Mouse (Mus musculus) neural tube, embryonic 15.5 days (tissue): Measurements from ENCODE around the gene Kif26a. TPM values are rescaled to one million over a fixed set of nuclear protein-coding genes. Genes with fewer than 3 reads are reported as not detected.
A peak's percentile ranks its signal among the peaks of the same experiment; 100 is the strongest.

Source experiments
- ATAC-seq: fragments of 200-750 bp; cut with Nextera tagmentation; 2 replicates; pipeline ENCODE4 v1.8.0; 2017; ENCODE audit warnings: mild to moderate bottlenecking, moderate TSS enrichment, moderate library complexity; ENCODE audit not compliant: low FRiP score
- H3K27ac ChIP-seq: fragments of 300-500 bp; sonication (generic); replicated peaks from 2 replicates; pipeline ENCODE4 v1.5.1; 2015; ENCODE audit warnings: mild to moderate bottlenecking, inconsistent platforms
- H3K27me3 ChIP-seq: fragments of 300-500 bp; sonication (generic); replicated peaks from 2 replicates; pipeline ENCODE4 v1.6.1; 2015; ENCODE audit warnings: inconsistent platforms
- H3K36me3 ChIP-seq: fragments of 300-500 bp; sonication (generic); 2 replicates; pipeline ENCODE4 v1.6.1; 2015; ENCODE audit warnings: inconsistent platforms
- H3K4me1 ChIP-seq: fragments of 300-500 bp; sonication (generic); 2 replicates; pipeline ENCODE4 v1.6.1; 2015; ENCODE audit warnings: inconsistent platforms
- H3K4me2 ChIP-seq: fragments of 300-500 bp; sonication (generic); 2 replicates; pipeline ENCODE4 v1.6.1; 2015; ENCODE audit warnings: inconsistent platforms, mild to moderate bottlenecking, moderate library complexity
- H3K4me3 ChIP-seq: fragments of 300-500 bp; sonication (generic); replicated peaks from 2 replicates; pipeline ENCODE4 v1.5.1; 2015; ENCODE audit warnings: mild to moderate bottlenecking, inconsistent platforms
- H3K9ac ChIP-seq: fragments of 300-500 bp; sonication (generic); replicated peaks from 2 replicates; pipeline ENCODE4 v1.6.1; 2015; ENCODE audit warnings: mild to moderate bottlenecking, inconsistent platforms
- H3K9me3 ChIP-seq: fragments of 300-500 bp; sonication (generic); replicated peaks from 2 replicates; pipeline ENCODE4 v1.6.1; 2016; ENCODE audit warnings: inconsistent platforms
- WGBS: fragments of 180-500 bp; shearing (Covaris S2); methylation state at CpG from one replicate; pipeline ENCODE4 v1.1.7; 2015; ENCODE audit warnings: mixed read lengths; 5-methylcytosine and 5-hydroxymethylcytosine counted together
- microRNA counts: library from miRNA; unstranded; fragments of <30 nt; microRNA quantifications from one replicate; lab custom pipeline; 2016
- microRNA-seq: library from miRNA; unstranded; fragments of <30 nt; microRNA quantifications from one replicate; pipeline ENCODE4, GENCODE M21; 2017
- polyA plus RNA-seq: library from polyadenylated mRNA; unstranded; fragments of >200 nt; fragmentation: Nextera tagmentation; extraction: Ambion mirVana; gene quantifications from 2 replicates; pipeline ENCODE4 v1.2.1, GENCODE M21; 2015

The Kif26a gene
- polyA plus RNA-seq, 1 experiment from 2014 or later = 4.0 TPM

GRCm38 (mm10) chr12:112226238-112226637, 80.2 kb downstream of the Kif26a start:
- H3K27me3 ChIP-seq = peaks cover 10% of the 10 kb centered on the region; the same call in 1 of the 2 replicates
- H3K9me3 ChIP-seq = no peaks in the 10 kb centered on the region
- no peak overlapping the region for H3K9ac ChIP-seq
- no peak for ATAC-seq
- H3K4me2 ChIP-seq = no peak overlapping the region
- no peak overlapping the region for H3K4me3 ChIP-seq
- H3K4me1 ChIP-seq = peaks cover 34% of the 10 kb centered on the region
- no peaks in the 10 kb centered on the region for H3K36me3 ChIP-seq
- 82% methylated on average over 1 of the region's 1 CpGs for WGBS
- H3K27ac ChIP-seq = no peak overlapping the region

GRCm38 (mm10) chr12:112226656-112227055, 80.6 kb downstream of the Kif26a start:
- peaks cover 9% of the 10 kb centered on the region; the same call in 1 of the 2 replicates for H3K27me3 ChIP-seq
- H3K9ac ChIP-seq = no peak overlapping the region
- no peaks in the 10 kb centered on the region for H3K9me3 ChIP-seq
- WGBS = 94% methylated on average over 2 of the region's 2 CpGs
- H3K4me3 ChIP-seq = no peak overlapping the region
- peaks cover 29% of the 10 kb centered on the region for H3K4me1 ChIP-seq
- no peak for ATAC-seq
- H3K36me3 ChIP-seq = no peaks in the 10 kb centered on the region
- H3K27ac ChIP-seq = no peak overlapping the region
- no peak overlapping the region for H3K4me2 ChIP-seq

- Histone ChIP-seq H3K27ac (no peak overlapping the region), H3K4me3 (no peak overlapping the region), H3K9me3 (no peaks in the 10 kb centered on the region), H3K9ac (no peak overlapping the region), H3K36me3 (no peaks in the 10 kb centered on the region), H3K27me3 (no peaks in the 10 kb centered on the region; the same call in none of the 2 replicates), H3K4me2 (no peak overlapping the region), H3K4me1 (peaks cover 28% of the 10 kb centered on the region)
- no peak for ATAC-seq
- WGBS = 50% methylated on average over 10 of the region's 10 CpGs
Measured at GRCm38 (mm10) chr12:112229084-112229483, 83.1 kb downstream of the Kif26a start.

- no peak overlapping the region for H3K9ac ChIP-seq
- H3K36me3 ChIP-seq = no peaks in the 10 kb centered on the region
- H3K27me3 ChIP-seq = no peaks in the 10 kb centered on the region; the same call in none of the 2 replicates
- no peak for ATAC-seq
- H3K27ac ChIP-seq = no peak overlapping the region
- no peaks in the 10 kb centered on the region for H3K9me3 ChIP-seq
- H3K4me3 ChIP-seq = no peak overlapping the region
- H3K4me2 ChIP-seq = no peak overlapping the region
- WGBS = 70% methylated on average over 2 of the region's 2 CpGs
- peaks cover 30% of the 10 kb centered on the region for H3K4me1 ChIP-seq
Measured at GRCm38 (mm10) chr12:112230196-112230595, 84.2 kb downstream of the Kif26a start.

MicroRNAs encoded within 50 kb of the gene (microRNA counts, 519-probe panel; counts per million panel counts)
- microRNA mmu-miR-203 (lab: Ali Mortazavi, UCI) = 2,516 counts per million, percentile 58 among the panel's probes with 10 or more counts

Small RNA genes within 50 kb of the gene (microRNA-seq; reads per million reads assigned to microRNA genes)
- 517 reads per million, percentile 74 among the genes with 10 or more reads in this experiment for gene Mir203
- not detected for gene Mir3073a
- gene Mir3073b = not detected

Other genes starting within 250 kb of the Kif26a start
- 32.1 and 33.5 TPM in 2 replicates for gene Ppp1r13b, start 238.1 kb upstream of the Kif26a start, polyA plus RNA-seq
- 809 and 987 TPM in 2 replicates for gene Atp5mpl, start 179.2 kb upstream of the Kif26a start, polyA plus RNA-seq
- 0.18 and 0.37 TPM in 2 replicates for gene Tdrd9, start 174.6 kb upstream of the Kif26a start, polyA plus RNA-seq
- not detected in 2 replicates for gene Rd3l, start 164.9 kb upstream of the Kif26a start, polyA plus RNA-seq
- 0.84 and 3.3 TPM in 2 replicates for gene Aspg, start 39.5 kb upstream of the Kif26a start, polyA plus RNA-seq